Mouse (Mus musculus): ENCODE measurements at regions not wholly inside any gene's neighbourhood (a gene's known extent, or its start where the extent isn't known, plus 50 kb on each side); places are given as distances from the start of the nearest gene placed in this dataset.

DNA sequence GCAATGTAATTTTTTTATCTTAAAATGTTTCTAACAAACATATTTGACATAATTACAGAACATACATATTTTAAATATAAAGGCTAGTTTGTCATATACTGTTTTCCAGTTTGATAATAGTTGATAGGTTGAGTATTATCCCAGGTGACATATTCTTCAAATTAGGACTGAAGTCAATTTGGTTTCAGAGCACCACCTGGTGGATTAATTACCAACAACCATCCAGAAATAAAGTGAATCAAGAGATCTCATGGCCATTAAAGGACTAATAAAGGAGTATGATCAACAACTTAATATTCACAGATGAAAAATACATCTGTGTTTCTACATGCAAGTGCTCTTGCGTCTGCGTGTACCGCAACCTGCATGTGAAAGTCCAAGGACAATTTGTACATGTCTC is 50.3 kb upstream of the Nmu start:
- intact Hi-C loops (cut with DNase I) = loop anchor here (2.0 to 10.0 kb wide), 2 partner anchors 109 to 269 kb away; partner anchors contain the start of genes Clock and Srd5a3
- no peak for DNase-seq (ENCODE audit: low spot score in 2 of 2)

DNA sequence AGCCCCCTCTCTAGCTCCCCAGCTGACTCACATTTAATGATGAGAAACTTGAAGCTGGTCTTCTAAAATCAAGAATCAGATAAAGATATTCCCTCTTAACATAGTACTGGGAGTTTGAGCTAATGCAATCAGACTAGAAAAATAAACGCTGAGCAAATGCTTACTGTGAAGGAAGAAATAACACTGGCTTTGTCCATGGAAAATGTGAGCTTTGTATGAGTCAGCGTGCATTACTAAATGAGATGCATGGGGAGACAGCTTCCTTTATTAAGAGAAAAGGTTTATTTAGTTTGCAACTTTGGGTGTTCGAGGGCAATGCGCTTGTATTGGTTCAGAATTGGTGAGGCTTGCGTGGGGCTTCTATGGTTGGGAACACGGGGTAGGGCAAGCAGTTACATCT is 52.7 kb upstream of the Nmu start:
- intact Hi-C loops (cut with DNase I) = loop anchor here (5.0 to 10.0 kb wide), 2 partner anchors 271 to 554 kb away; partner anchors contain the start of gene Srd5a3
- DNase-seq (ENCODE audit: low spot score in 2 of 2) = no peak

DNA sequence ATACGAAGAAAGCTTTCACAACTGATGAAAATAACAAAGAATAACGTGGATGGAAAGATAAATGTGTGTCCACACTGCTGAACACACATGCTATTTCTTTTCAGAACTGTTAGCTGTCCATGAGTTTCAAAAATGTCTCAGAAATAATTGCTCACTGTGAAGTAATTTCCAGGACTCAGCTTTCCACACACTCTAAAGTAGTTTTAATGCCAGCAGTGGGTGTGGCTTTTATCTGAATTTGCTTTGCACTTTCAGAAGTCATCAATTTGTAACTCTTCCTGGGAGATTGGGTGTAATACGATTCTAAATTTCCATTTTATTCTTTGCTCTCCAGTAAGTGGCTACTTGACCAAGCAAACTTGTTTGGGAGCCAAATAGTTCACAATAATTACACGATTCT is 53.5 kb upstream of the Nmu start:
- no peak for DNase-seq (ENCODE audit: low spot score in 2 of 2)
- intact Hi-C loops (cut with DNase I) = loop anchor here (5.0 to 10.0 kb wide), 2 partner anchors 272 to 555 kb away; partner anchors contain the start of gene Srd5a3

DNA sequence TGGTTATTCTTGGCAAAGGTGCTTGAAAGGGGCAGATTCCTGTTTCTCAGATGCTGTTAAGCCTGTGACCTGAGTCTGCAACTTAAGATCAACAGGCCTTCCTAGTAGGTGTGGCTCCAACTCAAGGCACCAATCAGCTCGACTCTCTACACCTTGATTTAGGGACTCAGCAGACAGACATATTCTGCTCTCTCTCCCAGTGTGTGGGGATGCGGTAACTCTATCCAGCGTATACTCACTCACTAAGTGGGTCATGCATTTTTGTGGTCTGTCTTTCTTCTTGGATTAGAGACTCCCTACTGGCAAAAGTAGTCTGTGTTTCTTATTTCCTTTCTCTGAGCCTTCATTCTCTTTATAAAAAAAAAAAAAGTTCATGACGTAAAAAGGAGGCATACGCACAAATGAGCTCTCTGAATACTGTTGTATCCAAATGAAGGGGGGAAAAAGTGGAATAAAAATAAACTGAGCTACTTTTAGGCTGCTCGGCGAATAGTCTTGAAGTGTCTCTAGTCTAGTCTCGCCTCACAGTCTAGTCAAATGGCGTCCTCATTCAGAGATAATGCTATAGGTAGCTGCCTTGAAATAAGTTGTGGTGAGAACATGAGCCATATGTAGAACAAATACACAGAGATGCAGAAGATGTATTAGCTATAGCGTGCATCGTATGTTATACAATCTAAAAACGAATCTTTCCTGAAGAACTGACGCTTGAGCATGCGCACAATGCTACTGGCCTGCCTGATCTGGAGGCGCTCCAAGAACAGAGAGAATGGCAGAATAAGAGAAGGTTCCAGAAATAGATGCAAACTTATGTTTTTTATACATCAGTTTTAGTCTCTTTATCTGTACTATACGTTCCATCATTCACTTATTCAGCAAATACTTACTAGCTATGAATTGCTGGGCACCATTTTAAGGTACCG is 55.6 kb upstream of the Nmu start:
- intact Hi-C loops (cut with DNase I) = loop anchor here (5.0 to 10.0 kb wide), 2 partner anchors 274 to 557 kb away; partner anchors contain the start of gene Srd5a3

DNA sequence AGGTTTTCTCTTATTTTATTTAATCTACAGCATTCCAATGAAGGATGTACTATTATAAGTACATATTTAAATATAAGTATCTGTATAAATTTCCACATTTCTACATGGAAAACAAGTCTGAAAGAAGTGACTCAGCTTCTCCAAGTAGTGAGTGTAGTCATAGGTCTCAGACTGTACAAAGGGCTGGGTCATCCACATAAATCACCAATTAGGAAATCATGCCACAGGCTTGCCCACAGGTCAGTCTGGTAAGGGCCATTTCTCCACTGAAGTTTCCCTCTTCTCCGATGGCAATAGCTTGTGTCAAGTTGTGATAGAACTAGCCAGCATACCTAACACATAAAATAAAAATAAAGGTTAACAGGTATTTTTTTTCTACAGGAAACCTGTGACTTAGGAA is 56.3 kb upstream of the Nmu start:
- intact Hi-C loops (cut with DNase I) = loop anchor here (5.0 to 10.0 kb wide), 3 partner anchors 107 to 558 kb away; partner anchors contain the start of genes Exoc1 and Srd5a3
- DNase-seq (ENCODE audit: low spot score in 2 of 2) = no peak

More for the DNA sequence above, 55.6 kb upstream of the Nmu start:
- DNase-seq (ENCODE audit: low spot score in 2 of 2) = peak; percentile 34 to 64

DNA sequence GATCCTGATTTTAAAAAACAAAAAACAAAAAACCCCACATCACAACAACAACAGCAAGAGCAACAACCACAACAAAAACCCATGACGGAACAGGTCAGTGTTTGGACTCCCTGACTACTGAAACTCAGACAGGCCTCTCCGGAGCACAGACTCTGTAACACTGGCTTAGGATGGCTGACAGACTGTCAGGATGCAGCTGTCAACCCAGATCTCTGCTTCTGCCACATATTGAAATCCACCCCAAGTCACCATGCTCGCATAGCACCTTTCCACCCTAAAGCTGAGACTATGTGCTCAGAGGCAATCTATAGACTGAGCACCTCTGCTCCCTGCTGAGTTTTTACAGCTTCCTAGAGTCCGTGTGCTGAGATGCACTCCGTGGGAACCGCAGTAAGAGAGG is 57.0 kb upstream of the Nmu start:
- intact Hi-C loops (cut with DNase I) = loop anchor here (5.0 kb wide), 1 partner anchor 107 kb away; the partner anchor contains the start of gene Exoc1
- no peak for DNase-seq (ENCODE audit: low spot score in 2 of 2)

DNA sequence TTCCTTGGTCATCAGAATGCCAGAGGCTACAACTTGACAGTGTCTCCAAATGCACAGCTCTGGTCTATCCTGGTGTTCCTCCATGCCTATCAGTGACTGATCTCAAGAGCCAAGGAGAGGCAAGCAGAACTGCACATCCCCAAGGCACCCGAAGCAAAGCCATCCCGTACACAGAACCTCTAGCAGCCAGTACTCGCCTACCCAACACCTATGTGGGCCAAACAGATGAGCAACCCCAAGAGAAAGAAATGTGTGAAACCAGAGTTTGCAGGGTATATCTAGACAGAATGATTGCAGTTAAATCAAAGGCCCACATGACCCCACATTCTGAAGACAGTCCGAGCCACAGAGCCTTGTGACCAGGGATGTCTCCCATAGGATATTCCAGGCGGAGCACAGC is 60.0 kb upstream of the Nmu start:
- intact Hi-C loops (cut with DNase I) = loop anchor here (5.0 kb wide), 1 partner anchor 104 kb away; the partner anchor contains the start of gene Exoc1
- peak in 1 of 2 experiments; percentile 74 for DNase-seq (ENCODE audit: low spot score in 2 of 2)

DNA sequence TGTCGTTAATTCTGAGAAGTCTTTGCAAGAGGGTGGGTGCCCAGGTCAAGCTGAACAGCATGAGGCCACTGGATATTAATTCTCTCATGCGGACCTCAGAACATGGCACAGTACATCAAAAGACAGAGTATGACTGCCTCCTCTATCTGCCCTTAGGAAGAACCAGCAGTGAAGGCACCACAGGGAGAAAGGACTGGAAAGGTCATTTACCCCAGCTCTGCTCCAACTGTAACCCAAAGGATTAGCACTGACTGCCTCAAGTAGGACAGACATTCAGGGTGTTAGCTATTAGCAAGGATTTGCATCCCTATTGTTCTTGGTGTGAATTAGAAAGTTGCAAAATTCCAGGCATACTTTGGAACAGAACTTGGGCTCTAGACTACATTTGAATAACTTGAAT is 58.2 kb upstream of the Gm7271 start:
- intact Hi-C loops (cut with DNase I) = no loop called here
- DNase-seq (ENCODE audit: low spot score in 2 of 2) = no peak

DNA sequence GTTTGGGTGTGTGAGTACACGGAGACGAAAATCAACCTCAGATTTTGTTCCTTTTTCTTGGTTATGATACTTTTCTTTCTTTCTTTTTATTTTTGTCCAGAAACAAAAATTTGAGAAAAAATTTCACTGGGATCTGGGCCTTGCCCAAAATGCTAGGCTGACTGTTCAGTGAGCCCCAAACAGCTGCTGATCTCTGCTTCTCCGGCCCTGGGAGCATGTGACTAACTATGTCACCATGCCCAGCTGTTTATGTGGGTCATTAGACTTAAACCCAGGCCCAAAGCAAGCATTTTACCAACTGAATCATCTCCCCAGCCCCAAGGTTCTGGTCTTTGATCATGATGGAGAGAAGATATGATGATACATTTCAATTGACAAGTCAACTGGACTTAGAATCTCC is 56.3 kb upstream of the Gm7271 start:
- DNase-seq (ENCODE audit: low spot score in 2 of 2) = no peak
- intact Hi-C loops (cut with DNase I) = no loop called here

DNA sequence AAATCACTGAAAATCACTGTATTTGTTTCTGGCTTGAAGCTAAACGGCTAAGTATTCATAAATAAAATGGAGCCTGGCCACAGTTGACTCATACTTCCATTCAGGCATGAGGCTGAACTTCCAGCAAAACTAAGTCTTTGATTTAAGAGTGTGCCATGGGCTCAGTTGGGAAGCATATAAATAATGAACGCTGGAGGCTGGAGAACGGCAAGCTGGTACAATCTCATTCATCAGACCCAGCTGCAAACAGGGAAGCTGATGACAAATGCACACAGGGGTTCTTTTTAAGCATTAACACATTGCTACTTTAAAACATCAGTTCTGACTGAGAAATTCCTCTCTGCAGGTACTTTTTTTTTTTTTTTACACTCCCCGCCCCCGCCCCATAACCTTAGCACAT is 54.4 kb upstream of the Gm7271 start:
- intact Hi-C loops (cut with DNase I) = no loop called here
- DNase-seq (ENCODE audit: low spot score in 2 of 2) = no peak

DNA sequence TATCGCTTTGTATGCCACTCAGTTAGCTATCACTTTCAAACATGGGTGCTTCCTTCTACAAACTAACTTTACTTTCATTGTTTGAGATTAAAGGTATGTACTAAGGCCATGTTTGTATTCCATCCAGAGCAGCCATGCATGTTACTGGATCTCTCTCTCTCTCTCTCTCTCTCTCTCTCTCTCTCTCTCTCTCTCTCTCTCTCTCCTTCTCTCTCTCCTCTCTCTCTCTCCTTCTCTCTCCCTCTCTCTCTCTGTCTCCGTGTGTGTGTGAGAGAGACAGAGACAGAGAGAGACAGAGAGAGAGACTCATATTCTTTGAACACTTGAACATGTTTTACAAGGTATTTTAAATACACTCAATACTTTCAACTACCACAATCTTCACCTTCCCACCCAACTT is 50.2 kb upstream of the Gm7271 start:
- no peak for DNase-seq (ENCODE audit: low spot score in 2 of 2)
- intact Hi-C loops (cut with DNase I) = no loop called here

Data from left cerebral cortex, postnatal 25 days (tissue).